Mouse (Mus musculus): ENCODE data around the gene Plcb4. TPM values are rescaled to one million over a fixed set of nuclear protein-coding genes. Genes with fewer than 3 reads are reported as not detected.

Plcb4 gene
- total RNA-seq, 2 experiments from 2014 or later: 22.5 to 33.7 TPM

- DNase-seq (ENCODE audit: low spot score in 2 of 2): no peak
Observed at GRCm38 (mm10) chr2:135750748-135751147, 91.9 kb downstream of the Plcb4 start.

GRCm38 (mm10) chr2:135755792-135756191, 97.0 kb downstream of the Plcb4 start:
- DNase-seq (ENCODE audit: low spot score in 2 of 2): no peak

GRCm38 (mm10) chr2:135757478-135757877, 98.7 kb downstream of the Plcb4 start:
- no peak for DNase-seq (ENCODE audit: low spot score in 2 of 2)

- DNase-seq (ENCODE audit: low spot score in 2 of 2): peak in 1 of 2 experiments; percentile 16
Observed at GRCm38 (mm10) chr2:135759499-135760095, 100.8 kb downstream of the Plcb4 start.

GRCm38 (mm10) chr2:135761226-135761802, 102.5 kb downstream of the Plcb4 start:
- DNase-seq (ENCODE audit: low spot score in 2 of 2): no peak

GRCm38 (mm10) chr2:135764706-135765105, 105.9 kb downstream of the Plcb4 start:
- no peak for DNase-seq (ENCODE audit: low spot score in 2 of 2)

GRCm38 (mm10) chr2:135766471-135767063, 107.8 kb downstream of the Plcb4 start:
- no peak for DNase-seq (ENCODE audit: low spot score in 2 of 2)

GRCm38 (mm10) chr2:135767535-135767934, 108.7 kb downstream of the Plcb4 start:
- no peak for DNase-seq (ENCODE audit: low spot score in 2 of 2)

GRCm38 (mm10) chr2:135769701-135770100, 110.9 kb downstream of the Plcb4 start:
- DNase-seq (ENCODE audit: low spot score in 2 of 2): no peak

- DNase-seq (ENCODE audit: low spot score in 2 of 2): no peak
Observed at GRCm38 (mm10) chr2:135770226-135770625, 111.4 kb downstream of the Plcb4 start.

- DNase-seq (ENCODE audit: low spot score in 2 of 2): no peak
Observed at GRCm38 (mm10) chr2:135773194-135773972, 114.6 kb downstream of the Plcb4 start.

GRCm38 (mm10) chr2:135775026-135775425, 116.2 kb downstream of the Plcb4 start:
- DNase-seq (ENCODE audit: low spot score in 2 of 2): no peak

- DNase-seq (ENCODE audit: low spot score in 2 of 2): no peak
Observed at GRCm38 (mm10) chr2:135776131-135776775, 117.4 kb downstream of the Plcb4 start.

GRCm38 (mm10) chr2:135781391-135781790, 122.6 kb downstream of the Plcb4 start:
- DNase-seq (ENCODE audit: low spot score in 2 of 2): no peak

- DNase-seq (ENCODE audit: low spot score in 2 of 2): no peak
Observed at GRCm38 (mm10) chr2:135787415-135787814, 128.6 kb downstream of the Plcb4 start.

GRCm38 (mm10) chr2:135792907-135793306, 134.1 kb downstream of the Plcb4 start:
- DNase-seq (ENCODE audit: low spot score in 2 of 2): no peak

- DNase-seq (ENCODE audit: low spot score in 2 of 2): no peak
Observed at GRCm38 (mm10) chr2:135796684-135797083, 137.9 kb downstream of the Plcb4 start.

GRCm38 (mm10) chr2:135797677-135798546, 139.1 kb downstream of the Plcb4 start:
- DNase-seq (ENCODE audit: low spot score in 2 of 2): peak in 1 of 2 experiments; percentile 19

GRCm38 (mm10) chr2:135799149-135799770, 140.4 kb downstream of the Plcb4 start:
- DNase-seq (ENCODE audit: low spot score in 2 of 2): no peak

- DNase-seq (ENCODE audit: low spot score in 2 of 2): no peak
Observed at GRCm38 (mm10) chr2:135800385-135800784, 141.6 kb downstream of the Plcb4 start.
